Mouse (Mus musculus) kidney, adult 2 months (tissue): ENCODE results near the gene Als2cl.

Experiments
- CTCF ChIP-seq: fragments of 200-500 bp; conservative IDR thresholded peaks from 2 replicates; pipeline ENCODE4 v1.5.1; 2011; ENCODE audit warnings: low read depth, mild to moderate bottlenecking, control low read depth, low read length, moderate library complexity, mixed read lengths; ENCODE audit not compliant: insufficient read depth, insufficient read length
- POLR2A ChIP-seq: fragments of 200-500 bp; IDR thresholded peaks from one replicate; pipeline ENCODE4 v1.6.1; 2011; ENCODE audit warnings: low read depth, low read length, control low read depth

DNA sequence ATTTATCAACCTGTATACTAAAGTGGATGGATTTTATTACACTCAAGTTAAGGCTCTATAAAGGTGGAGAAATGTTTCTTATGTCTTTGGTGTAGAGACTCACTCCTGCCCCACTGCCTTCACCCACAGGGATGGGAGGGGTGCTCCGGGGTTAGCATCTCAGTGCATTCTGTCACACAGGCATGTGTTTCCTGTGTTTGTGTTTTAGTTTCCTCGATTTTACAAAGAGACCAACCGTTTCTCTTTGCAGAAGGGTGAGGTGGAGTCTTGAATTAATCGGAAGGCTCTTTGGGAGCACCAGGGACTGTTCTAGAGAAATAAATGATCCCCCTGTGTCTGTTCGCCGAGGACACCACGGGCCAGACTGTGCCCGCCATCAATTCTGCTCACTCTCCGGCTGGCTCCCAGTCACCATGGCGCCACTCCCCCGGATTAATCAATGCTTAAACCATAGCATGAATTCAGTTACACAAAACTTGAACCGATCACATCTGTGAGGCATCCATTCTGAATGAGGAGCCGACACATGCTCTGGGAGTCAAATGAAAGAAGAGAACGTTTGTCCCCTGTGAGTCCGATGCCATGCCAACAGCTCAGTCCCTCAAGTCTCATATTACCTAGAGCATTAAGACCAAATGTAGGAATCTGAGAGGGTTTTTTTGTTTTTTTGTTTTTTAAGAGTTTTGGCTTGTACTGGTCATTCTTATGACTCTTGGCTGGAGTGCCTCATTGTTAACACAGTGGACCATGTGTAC lies 41.2 kb downstream of the Als2cl start:
- TF ChIP-seq POLR2A, result no peak
- no peak for TF ChIP-seq CTCF
